Mouse (Mus musculus): Measurements from ENCODE around the gene Glud1.
A peak's percentile ranks its signal among the peaks of the same experiment; 100 is the strongest.

Gene Glud1

GRCm38 (mm10) chr14:34310234-34310965, at the start of gene Glud1, which contains the start of gene Shld2:
Gene Glud1 (plus strand): TSS chr14:34310727.
Gene Shld2 (minus strand): TSS chr14:34310493.
- peak; percentile 86 for DNase-seq (ENCODE audit: low spot score)

DNA sequence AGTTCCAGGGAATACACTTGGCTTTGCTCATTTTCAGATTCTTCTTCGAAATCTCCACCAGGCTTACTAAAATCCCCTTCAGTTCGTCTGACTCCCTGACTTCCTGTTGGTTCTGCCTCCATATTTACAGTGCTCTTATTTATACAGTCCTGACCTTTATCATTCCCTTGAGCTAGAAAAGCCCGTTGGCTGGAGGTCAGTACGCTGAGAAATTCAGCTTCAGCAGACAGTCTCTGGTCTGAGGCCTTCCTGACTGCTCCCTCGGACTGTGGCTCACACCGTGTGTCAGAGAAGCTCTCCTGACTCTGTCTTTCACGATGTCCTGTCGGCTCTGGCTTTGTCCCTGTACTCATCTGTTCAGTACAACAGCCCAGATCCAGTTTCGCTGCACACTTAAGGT, 42.5 kb upstream of the Glud1 start:
- no peak for DNase-seq (ENCODE audit: low spot score)

DNA sequence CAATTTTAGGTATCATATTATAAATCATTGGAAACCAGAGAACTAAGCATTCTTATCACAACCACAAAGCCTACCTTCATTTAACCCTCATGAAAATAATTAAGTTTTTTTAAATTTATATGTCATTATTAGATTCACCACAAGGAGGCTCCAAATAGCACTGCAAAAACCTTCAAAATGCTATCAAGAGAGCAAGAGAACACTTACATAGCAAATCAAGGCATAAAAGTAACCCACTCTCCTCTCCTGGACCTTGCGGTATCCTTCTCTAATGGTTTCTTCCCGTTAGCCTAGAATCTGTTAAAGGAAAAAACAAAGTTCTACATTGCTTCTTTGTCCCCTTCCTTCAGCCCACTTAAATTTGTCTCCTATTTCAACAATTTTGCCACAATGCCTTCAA, 37.2 kb upstream of the Glud1 start:
- no peak for DNase-seq (ENCODE audit: low spot score)

DNA sequence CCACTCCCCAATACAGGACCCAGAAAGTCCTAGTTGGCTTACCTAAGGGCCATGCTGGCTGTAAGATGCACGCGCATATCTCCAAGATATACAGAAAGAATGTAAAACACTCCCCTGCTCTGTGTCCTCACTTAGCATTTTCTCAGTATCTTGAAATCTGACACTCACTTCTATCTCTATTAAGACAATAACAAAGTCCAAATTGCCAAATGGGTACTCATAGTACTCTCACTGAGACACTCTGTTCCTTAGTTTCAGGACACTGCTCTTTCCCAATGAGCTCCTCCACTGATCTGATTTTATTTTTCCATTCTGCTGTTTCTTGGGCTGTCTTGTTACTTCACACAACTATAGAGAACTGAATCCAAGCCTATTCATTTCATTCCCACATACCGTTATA, 36.4 kb upstream of the Glud1 start:
- no peak for DNase-seq (ENCODE audit: low spot score)

GRCm38 (mm10) chr14:34275225-34275624, 35.3 kb upstream of the Glud1 start:
- no peak for DNase-seq (ENCODE audit: low spot score)

- DNase-seq (ENCODE audit: low spot score): no peak
These were observed 30.8 kb upstream of the Glud1 start for GRCm38 (mm10) chr14:34279726-34280125.

- DNase-seq (ENCODE audit: low spot score): no peak
These were observed 29.7 kb upstream of the Glud1 start for GRCm38 (mm10) chr14:34280798-34281197.

DNA sequence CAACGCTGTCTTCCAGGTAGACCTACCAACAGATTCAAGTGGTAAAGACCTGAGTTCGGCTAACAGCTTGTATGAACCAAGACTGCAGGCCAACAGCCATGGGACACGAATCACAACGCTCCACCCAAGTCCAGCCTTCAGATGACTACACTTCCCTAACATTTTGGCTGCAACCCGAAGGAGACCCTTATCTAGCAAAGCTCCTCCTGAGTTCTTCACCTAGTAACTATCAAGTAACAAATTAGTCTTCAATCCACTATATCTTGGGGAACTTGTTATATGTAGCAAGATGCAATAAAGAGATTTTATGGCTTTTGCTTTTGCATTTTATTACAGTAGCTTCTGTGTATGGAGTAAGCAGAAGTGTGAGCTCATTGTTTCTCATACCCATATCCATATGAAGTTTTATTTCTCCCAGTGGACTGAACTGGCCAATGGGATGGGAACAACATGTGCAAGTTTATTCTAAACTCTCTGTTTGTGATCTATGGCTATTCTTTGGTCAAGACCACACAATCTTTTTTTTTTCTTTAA, 28.7 kb upstream of the Glud1 start:
- no peak for DNase-seq (ENCODE audit: low spot score)

GRCm38 (mm10) chr14:34288396-34288795, 22.1 kb upstream of the Glud1 start:
- DNase-seq (ENCODE audit: low spot score): no peak

- DNase-seq (ENCODE audit: low spot score): no peak
These were observed 21.1 kb upstream of the Glud1 start for GRCm38 (mm10) chr14:34289259-34290015.

- no peak for DNase-seq (ENCODE audit: low spot score)
These were observed 20.3 kb upstream of the Glud1 start for GRCm38 (mm10) chr14:34290229-34290628.

- DNase-seq (ENCODE audit: low spot score): no peak
These were observed 16.9 kb upstream of the Glud1 start for GRCm38 (mm10) chr14:34293641-34294040.

GRCm38 (mm10) chr14:34296350-34296749, 14.2 kb upstream of the Glud1 start:
- no peak for DNase-seq (ENCODE audit: low spot score)

- no peak for DNase-seq (ENCODE audit: low spot score)
These were observed 13.5 kb upstream of the Glud1 start for GRCm38 (mm10) chr14:34297038-34297437.

DNA sequence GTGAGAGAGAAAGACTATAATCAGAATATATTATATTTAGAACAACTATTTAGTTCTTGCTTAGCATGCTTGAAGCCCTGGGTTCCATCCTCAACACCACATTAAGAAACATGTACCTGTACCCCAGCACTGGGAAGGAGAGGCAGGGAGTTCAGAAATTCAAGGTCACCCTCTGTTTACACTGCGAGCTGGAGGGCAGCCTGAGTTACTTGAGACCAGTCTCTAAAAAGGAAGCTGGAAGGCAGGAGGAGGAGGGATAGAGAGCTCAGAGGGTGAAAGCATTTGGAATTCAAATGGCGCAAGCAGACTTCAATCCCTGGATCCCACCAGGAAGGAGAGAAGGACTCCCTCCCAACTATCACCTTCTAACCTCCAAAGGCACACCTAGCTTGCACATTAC, 12.9 kb upstream of the Glud1 start:
- no peak for DNase-seq (ENCODE audit: low spot score)

GRCm38 (mm10) chr14:34298871-34299700, 11.4 kb upstream of the Glud1 start:
- DNase-seq (ENCODE audit: low spot score): no peak

- no peak for DNase-seq (ENCODE audit: low spot score)
These were observed 7.8 kb upstream of the Glud1 start for GRCm38 (mm10) chr14:34302681-34303242.

GRCm38 (mm10) chr14:34303265-34303680, 7.3 kb upstream of the Glud1 start:
- no peak for DNase-seq (ENCODE audit: low spot score)

GRCm38 (mm10) chr14:34309266-34309665, 1.3 kb upstream of the Glud1 start:
- no peak for DNase-seq (ENCODE audit: low spot score)

- DNase-seq (ENCODE audit: low spot score): no peak
These were observed 657 bp upstream of the Glud1 start for GRCm38 (mm10) chr14:34309907-34310233.

DNA sequence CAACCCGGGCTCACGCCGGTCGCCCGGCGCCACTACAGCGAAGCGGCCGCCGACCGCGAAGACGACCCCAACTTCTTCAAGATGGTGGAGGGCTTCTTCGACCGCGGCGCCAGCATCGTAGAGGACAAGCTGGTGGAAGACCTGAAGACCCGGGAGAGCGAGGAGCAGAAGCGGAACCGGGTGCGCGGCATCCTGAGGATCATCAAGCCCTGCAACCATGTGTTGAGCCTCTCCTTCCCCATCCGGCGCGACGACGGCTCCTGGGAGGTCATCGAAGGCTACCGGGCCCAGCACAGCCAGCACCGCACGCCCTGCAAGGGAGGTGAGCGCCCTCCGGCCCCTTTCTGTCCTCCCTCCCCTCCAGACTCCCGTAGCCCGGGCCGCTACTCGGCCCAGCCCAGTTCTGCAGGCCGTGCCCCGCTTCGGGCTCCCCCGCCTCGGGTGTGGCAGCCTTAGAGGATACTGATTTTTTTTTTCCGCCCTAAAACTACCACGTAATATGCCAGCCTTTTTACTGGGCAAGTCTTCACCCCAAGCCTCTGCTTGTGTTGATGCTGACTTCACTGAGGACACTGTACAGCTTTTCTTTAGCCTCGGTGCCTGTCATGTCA, 599 bp downstream of the Glud1 start:
- peak; percentile 28 for DNase-seq (ENCODE audit: low spot score)

- no peak for DNase-seq (ENCODE audit: low spot score)
These were observed 1.2 kb downstream of the Glud1 start for GRCm38 (mm10) chr14:34311691-34312090.
